Mouse (Mus musculus): ENCODE data around the gene Suds3. TPM values are rescaled to one million over a fixed set of nuclear protein-coding genes. Genes with fewer than 3 reads are reported as not detected.

Suds3 gene
- polyA plus RNA-seq, 1 experiment from 2014 or later: 78.8 TPM

GRCm38 (mm10) chr5:117087718-117088117, 28.2 kb downstream of the Suds3 start:
- peaks cover 10% of the 10 kb centered on the region; the same call in 1 of the 2 replicates for H3K27me3 ChIP-seq
- peak overlapping the region; percentile 2; the same call in 1 of the 2 replicates for H3K4me3 ChIP-seq
- no peak overlapping the region for H3K27ac ChIP-seq

DNA sequence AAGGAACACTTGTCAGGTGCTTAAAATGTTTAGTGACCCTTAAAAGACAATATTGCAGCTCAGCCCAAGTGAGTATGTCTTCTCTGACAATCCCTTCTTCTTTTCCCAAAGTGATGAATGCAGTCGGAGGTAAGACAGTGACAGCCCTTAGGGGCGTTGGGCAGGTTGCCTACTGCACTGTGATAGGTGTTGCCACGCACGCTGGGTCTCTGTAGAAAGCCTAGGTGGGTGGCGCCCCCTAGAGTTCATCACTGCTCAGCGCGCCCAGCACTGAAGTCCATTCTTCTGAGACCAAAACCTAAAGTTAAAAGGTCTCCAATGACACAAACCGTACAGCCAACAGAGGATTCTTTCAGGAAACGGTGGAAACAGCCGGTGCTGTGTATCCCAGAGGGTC, 46.4 kb downstream of the Suds3 start:
- Histone ChIP-seq H3K27ac (no peak overlapping the region), H3K4me1 (no peaks in the 10 kb centered on the region), H3K9ac (no peak overlapping the region), H3K4me2 (no peak overlapping the region), H3K9me3 (no peaks in the 10 kb centered on the region), H3K36me3 (no peaks in the 10 kb centered on the region), H3K4me3 (no peak overlapping the region), H3K27me3 (no peaks in the 10 kb centered on the region)
- WGBS: 17% methylated on average over 10 of the region's 10 CpGs
- ATAC-seq (ENCODE audit: borderline replicate concordance, extremely low read depth, low FRiP score, low TSS enrichment): no peak

More at GRCm38 (mm10) chr5:117087718-117088117, 28.2 kb downstream of the Suds3 start:
- WGBS: 4% methylated on average over 13 of the region's 13 CpGs
- H3K4me1 ChIP-seq: peaks cover 4% of the 10 kb centered on the region; the same call in 1 of the 2 replicates
- peaks cover 17% of the 10 kb centered on the region for H3K36me3 ChIP-seq
- no peaks in the 10 kb centered on the region for H3K9me3 ChIP-seq
- no peak for ATAC-seq (ENCODE audit: borderline replicate concordance, extremely low read depth, low FRiP score, low TSS enrichment)
- no peak overlapping the region for H3K9ac ChIP-seq
- H3K4me2 ChIP-seq: peak overlapping the region; percentile 31

- H3K36me3 ChIP-seq: no peaks in the 10 kb centered on the region
- no peaks in the 10 kb centered on the region for H3K9me3 ChIP-seq
- no peaks in the 10 kb centered on the region for H3K27me3 ChIP-seq
- no peaks in the 10 kb centered on the region for H3K4me1 ChIP-seq
- no peak overlapping the region for H3K9ac ChIP-seq
- H3K27ac ChIP-seq: no peak overlapping the region
- 24% methylated on average over 19 of the region's 19 CpGs for WGBS
- no peak overlapping the region for H3K4me2 ChIP-seq
- no peak for ATAC-seq (ENCODE audit: borderline replicate concordance, extremely low read depth, low FRiP score, low TSS enrichment)
- H3K4me3 ChIP-seq: no peak overlapping the region
These were observed 47.0 kb downstream of the Suds3 start for GRCm38 (mm10) chr5:117068808-117069497.

- no peak overlapping the region for H3K27ac ChIP-seq
- WGBS: 81% methylated on average over 13 of the region's 13 CpGs
- H3K4me3 ChIP-seq: no peak overlapping the region
- H3K9me3 ChIP-seq: no peaks in the 10 kb centered on the region
- no peak for ATAC-seq (ENCODE audit: borderline replicate concordance, extremely low read depth, low FRiP score, low TSS enrichment)
- no peaks in the 10 kb centered on the region for H3K4me1 ChIP-seq
- H3K4me2 ChIP-seq: no peak overlapping the region
- H3K9ac ChIP-seq: no peak overlapping the region
- H3K36me3 ChIP-seq: no peaks in the 10 kb centered on the region
- H3K27me3 ChIP-seq: no peaks in the 10 kb centered on the region
These were observed 47.7 kb downstream of the Suds3 start for GRCm38 (mm10) chr5:117068181-117068580.

- Histone ChIP-seq H3K9ac (no peak overlapping the region), H3K27ac (no peak overlapping the region), H3K4me1 (no peaks in the 10 kb centered on the region), H3K27me3 (no peaks in the 10 kb centered on the region), H3K36me3 (no peaks in the 10 kb centered on the region), H3K4me3 (no peak overlapping the region), H3K4me2 (no peak overlapping the region), H3K9me3 (no peaks in the 10 kb centered on the region)
- ATAC-seq (ENCODE audit: borderline replicate concordance, extremely low read depth, low FRiP score, low TSS enrichment): no peak
- 51% methylated on average over 2 of the region's 2 CpGs for WGBS
These were observed 54.7 kb downstream of the Suds3 start for GRCm38 (mm10) chr5:117061251-117061650.

GRCm38 (mm10) chr5:117060484-117061130, 55.3 kb downstream of the Suds3 start:
- no peak for ATAC-seq (ENCODE audit: borderline replicate concordance, extremely low read depth, low FRiP score, low TSS enrichment)
- H3K27me3 ChIP-seq: no peaks in the 10 kb centered on the region

GRCm38 (mm10) chr5:117049940-117050339, 66.0 kb downstream of the Suds3 start:
- no peak for ATAC-seq (ENCODE audit: borderline replicate concordance, extremely low read depth, low FRiP score, low TSS enrichment)
- WGBS: 76% methylated on average over 7 of the region's 7 CpGs
- H3K4me2 ChIP-seq: no peak overlapping the region

More at GRCm38 (mm10) chr5:117060484-117061130, 55.3 kb downstream of the Suds3 start:
- H3K4me1 ChIP-seq: no peaks in the 10 kb centered on the region
- no peak overlapping the region for H3K9ac ChIP-seq
- no peaks in the 10 kb centered on the region for H3K36me3 ChIP-seq
- WGBS: 72% methylated on average over 18 of the region's 18 CpGs
- no peaks in the 10 kb centered on the region for H3K9me3 ChIP-seq
- H3K27ac ChIP-seq: no peak overlapping the region
- H3K4me2 ChIP-seq: no peak overlapping the region
- no peak overlapping the region for H3K4me3 ChIP-seq

DNA sequence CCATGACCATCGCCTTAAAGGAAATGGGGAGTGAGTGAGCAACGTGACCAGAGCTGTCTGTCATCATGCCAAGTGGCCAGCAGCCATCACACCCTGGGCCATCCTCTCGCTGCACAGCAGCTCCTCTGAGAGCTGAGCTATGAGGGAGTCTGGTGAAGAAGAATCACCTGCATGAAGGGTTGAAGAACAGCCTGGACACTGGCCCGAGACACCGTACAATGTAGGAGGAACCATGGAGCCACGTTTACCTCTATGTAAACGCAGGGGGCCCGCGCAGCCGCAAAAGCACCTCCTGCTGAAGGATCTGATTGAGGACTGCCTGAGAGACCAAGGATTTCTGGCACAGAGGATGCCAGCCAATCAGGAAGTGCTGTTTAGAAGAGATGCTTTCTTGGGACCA, 70.8 kb downstream of the Suds3 start:
- H3K4me3 ChIP-seq: no peak overlapping the region
- ATAC-seq (ENCODE audit: borderline replicate concordance, extremely low read depth, low FRiP score, low TSS enrichment): no peak
- H3K27ac ChIP-seq: no peak overlapping the region
- no peak overlapping the region for H3K9ac ChIP-seq
- no peaks in the 10 kb centered on the region for H3K4me1 ChIP-seq
- H3K27me3 ChIP-seq: no peaks in the 10 kb centered on the region
- no peaks in the 10 kb centered on the region for H3K9me3 ChIP-seq
- H3K4me2 ChIP-seq: no peak overlapping the region
- WGBS: 53% methylated on average over 10 of the region's 10 CpGs
- H3K36me3 ChIP-seq: no peaks in the 10 kb centered on the region

More at GRCm38 (mm10) chr5:117049940-117050339, 66.0 kb downstream of the Suds3 start:
- Histone ChIP-seq H3K4me1 (no peaks in the 10 kb centered on the region), H3K36me3 (no peaks in the 10 kb centered on the region), H3K4me3 (no peak overlapping the region), H3K9me3 (no peaks in the 10 kb centered on the region), H3K9ac (no peak overlapping the region), H3K27ac (no peak overlapping the region), H3K27me3 (no peaks in the 10 kb centered on the region)

GRCm38 (mm10) chr5:117042661-117043060, 73.3 kb downstream of the Suds3 start:
- no peak for ATAC-seq (ENCODE audit: borderline replicate concordance, extremely low read depth, low FRiP score, low TSS enrichment)

More at GRCm38 (mm10) chr5:117042661-117043060, 73.3 kb downstream of the Suds3 start:
- Histone ChIP-seq H3K36me3 (no peaks in the 10 kb centered on the region), H3K4me1 (no peaks in the 10 kb centered on the region), H3K9ac (no peak overlapping the region), H3K9me3 (no peaks in the 10 kb centered on the region), H3K27ac (no peak overlapping the region), H3K27me3 (no peaks in the 10 kb centered on the region), H3K4me2 (no peak overlapping the region), H3K4me3 (no peak overlapping the region)
- 65% methylated on average over 11 of the region's 11 CpGs for WGBS

Other genes with a start within 250 kb of the Suds3 start
- gene Taok3, start 4.0 kb upstream of the Suds3 start, polyA plus RNA-seq (2015; fragmentation: Nextera tagmentation; extraction: Ambion mirVana): 22.4 and 27.3 TPM in 2 replicates
- gene Pebp1, start 171.5 kb upstream of the Suds3 start, polyA plus RNA-seq (2015; fragmentation: Nextera tagmentation; extraction: Ambion mirVana): 726 and 749 TPM in 2 replicates
- gene Vsig10, start 203.0 kb upstream of the Suds3 start, polyA plus RNA-seq (2015; fragmentation: Nextera tagmentation; extraction: Ambion mirVana): 15.8 and 16.6 TPM in 2 replicates
- 68.3 and 69.8 TPM in 2 replicates for gene Wsb2, start 241.2 kb upstream of the Suds3 start, polyA plus RNA-seq (2015; fragmentation: Nextera tagmentation; extraction: Ambion mirVana)